Mouse (Mus musculus): ENCODE results near the gene Rfx4. TPM values are rescaled to one million over a fixed set of nuclear protein-coding genes. Genes with fewer than 3 reads are reported as not detected.

Rfx4 gene
- polyA plus RNA-seq, 1 experiment from 2014 or later, result not detected

GRCm38 (mm10) chr10:84785339-84785738 lies 29.5 kb downstream of the Rfx4 start:
- no peak overlapping the region for H3K27ac ChIP-seq (ENCODE audit: low read depth)
- DNase-seq (ENCODE audit: low spot score) (no peak), ATAC-seq (replicated peaks; ENCODE audit: low FRiP score, low TSS enrichment, low read depth) (no peak)
- H3K4me3 ChIP-seq (ENCODE audit: low read depth, low read length), result no peak overlapping the region
- no peak overlapping the region for H3K9ac ChIP-seq (ENCODE audit: low read length)
- no peaks in the 10 kb centered on the region for H3K27me3 ChIP-seq (replicated peaks; ENCODE audit: control insufficient read depth, insufficient read depth, low read length)
- H3K4me2 ChIP-seq (ENCODE audit: low read length), result no peak overlapping the region
- no peaks in the 10 kb centered on the region for H3K9me3 ChIP-seq (ENCODE audit: control insufficient read depth, low read length)
- H3K4me1 ChIP-seq (replicated peaks; ENCODE audit: control insufficient read depth, insufficient read depth, low read length), result no peaks in the 10 kb centered on the region
- no peaks in the 10 kb centered on the region for H3K36me3 ChIP-seq (ENCODE audit: control insufficient read depth, insufficient read depth, low read length)
- 49% methylated on average over 4 of the region's 4 CpGs for WGBS

DNA sequence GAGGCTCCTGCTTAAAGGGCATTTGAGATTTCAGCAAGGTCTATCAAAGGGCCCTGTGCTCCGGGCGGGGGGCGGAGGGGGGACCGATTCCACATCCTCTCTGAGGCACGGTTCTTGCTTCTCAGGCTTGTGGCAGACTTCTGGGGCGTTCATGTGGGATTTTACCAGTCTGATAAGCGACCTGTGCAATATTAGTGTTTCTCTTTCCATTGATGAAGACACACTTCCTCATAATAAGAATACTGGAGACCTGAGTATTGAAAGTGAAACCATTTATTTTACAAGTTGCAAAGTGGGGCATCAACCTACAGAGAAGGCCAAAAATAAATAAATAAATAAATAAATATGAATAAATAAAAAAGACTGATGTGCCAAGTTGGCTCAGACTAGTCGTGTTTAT lies 34.5 kb downstream of the Rfx4 start:
- Histone ChIP-seq H3K4me1 (replicated peaks; ENCODE audit: control insufficient read depth, insufficient read depth, low read length) (no peaks in the 10 kb centered on the region), H3K4me2 (ENCODE audit: low read length) (no peak overlapping the region), H3K4me3 (ENCODE audit: low read depth, low read length) (no peak overlapping the region), H3K27ac (ENCODE audit: low read depth) (no peak overlapping the region), H3K36me3 (ENCODE audit: control insufficient read depth, insufficient read depth, low read length) (no peaks in the 10 kb centered on the region), H3K9me3 (ENCODE audit: control insufficient read depth, low read length) (no peaks in the 10 kb centered on the region), H3K27me3 (replicated peaks; ENCODE audit: control insufficient read depth, insufficient read depth, low read length) (no peaks in the 10 kb centered on the region), H3K9ac (ENCODE audit: low read length) (no peak overlapping the region)
- ATAC-seq (replicated peaks; ENCODE audit: low FRiP score, low TSS enrichment, low read depth), result no peak
- DNase-seq (ENCODE audit: low spot score), result no peak
- WGBS, result 86% methylated on average over 8 of the region's 8 CpGs

- no peak overlapping the region for H3K4me3 ChIP-seq (ENCODE audit: low read depth, low read length)
- H3K4me2 ChIP-seq (ENCODE audit: low read length), result no peak overlapping the region
- no peaks in the 10 kb centered on the region for H3K36me3 ChIP-seq (ENCODE audit: control insufficient read depth, insufficient read depth, low read length)
- H3K9ac ChIP-seq (ENCODE audit: low read length), result no peak overlapping the region
- H3K27ac ChIP-seq (ENCODE audit: low read depth), result no peak overlapping the region
- no peaks in the 10 kb centered on the region for H3K4me1 ChIP-seq (replicated peaks; ENCODE audit: control insufficient read depth, insufficient read depth, low read length)
- ATAC-seq (replicated peaks; ENCODE audit: low FRiP score, low TSS enrichment, low read depth) (no peak), DNase-seq (ENCODE audit: low spot score) (no peak)
- no peaks in the 10 kb centered on the region for H3K27me3 ChIP-seq (replicated peaks; ENCODE audit: control insufficient read depth, insufficient read depth, low read length)
- no peaks in the 10 kb centered on the region for H3K9me3 ChIP-seq (ENCODE audit: control insufficient read depth, low read length)
- 85% methylated on average over 3 of the region's 3 CpGs for WGBS
These were observed 35.3 kb downstream of the Rfx4 start for GRCm38 (mm10) chr10:84791181-84791580.

DNA sequence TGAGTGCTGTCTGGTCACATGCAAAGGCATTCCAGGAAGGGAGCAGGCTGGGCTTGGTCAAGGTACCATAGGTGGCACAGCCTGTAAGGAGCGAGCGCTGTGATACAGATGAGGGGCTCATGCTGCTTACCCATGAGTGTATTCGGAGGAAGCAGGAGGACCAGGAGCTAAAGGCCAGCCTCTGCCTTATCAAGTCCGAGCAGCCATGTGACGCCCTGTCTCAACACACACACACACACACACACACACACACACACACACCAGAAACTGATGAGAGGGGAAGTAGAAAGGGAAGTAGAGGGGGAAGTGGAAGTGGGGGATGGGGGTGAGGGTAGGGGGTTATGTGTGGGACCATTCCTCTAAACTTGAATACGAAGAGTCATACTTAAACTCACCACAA lies 45.7 kb downstream of the Rfx4 start:
- Histone ChIP-seq H3K36me3 (ENCODE audit: control insufficient read depth, insufficient read depth, low read length) (no peaks in the 10 kb centered on the region), H3K4me3 (ENCODE audit: low read depth, low read length) (no peak overlapping the region), H3K9me3 (ENCODE audit: control insufficient read depth, low read length) (no peaks in the 10 kb centered on the region), H3K4me1 (replicated peaks; ENCODE audit: control insufficient read depth, insufficient read depth, low read length) (no peaks in the 10 kb centered on the region), H3K4me2 (ENCODE audit: low read length) (no peak overlapping the region), H3K27me3 (replicated peaks; ENCODE audit: control insufficient read depth, insufficient read depth, low read length) (no peaks in the 10 kb centered on the region), H3K27ac (ENCODE audit: low read depth) (no peak overlapping the region), H3K9ac (ENCODE audit: low read length) (no peak overlapping the region)
- WGBS, result 68% methylated on average over 6 of the region's 6 CpGs
- DNase-seq (ENCODE audit: low spot score) (no peak), ATAC-seq (replicated peaks; ENCODE audit: low FRiP score, low TSS enrichment, low read depth) (no peak)

DNA sequence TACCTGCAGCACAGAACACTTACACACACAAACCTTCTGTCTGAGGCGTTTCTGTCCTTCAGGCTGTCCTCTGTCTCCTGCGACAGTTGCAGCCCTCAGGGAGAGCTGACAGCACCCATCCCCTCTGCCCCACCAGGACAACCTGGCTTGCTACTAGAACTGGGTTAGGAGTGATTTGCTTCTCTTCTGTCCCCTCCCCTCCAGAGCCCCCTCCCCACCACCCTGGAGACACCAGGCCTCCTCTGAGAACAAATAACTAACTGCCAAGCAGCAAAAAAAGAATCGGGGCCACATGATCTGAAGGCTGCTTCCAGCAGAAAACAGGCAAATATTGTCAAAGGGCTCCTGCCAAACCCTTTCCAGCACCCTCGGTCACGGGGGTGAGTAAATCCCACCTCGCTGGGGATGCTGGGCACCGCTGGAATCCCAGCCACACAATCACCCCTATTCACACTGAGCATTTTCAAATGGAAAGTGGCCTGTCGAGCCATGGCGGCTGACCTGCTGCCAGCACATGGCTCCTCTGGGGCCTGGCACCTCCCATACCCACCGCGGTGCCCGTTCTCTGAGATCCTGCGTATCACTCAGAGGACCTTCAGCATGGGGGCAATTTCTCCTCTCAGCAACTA lies 47.5 kb downstream of the Rfx4 start:
- no peak overlapping the region for H3K9ac ChIP-seq (ENCODE audit: low read length)
- no peak overlapping the region for H3K27ac ChIP-seq (ENCODE audit: low read depth)
- no peaks in the 10 kb centered on the region for H3K9me3 ChIP-seq (ENCODE audit: control insufficient read depth, low read length)
- ATAC-seq (replicated peaks; ENCODE audit: low FRiP score, low TSS enrichment, low read depth) (no peak), DNase-seq (ENCODE audit: low spot score) (no peak)
- no peaks in the 10 kb centered on the region for H3K4me1 ChIP-seq (replicated peaks; ENCODE audit: control insufficient read depth, insufficient read depth, low read length)
- no peaks in the 10 kb centered on the region for H3K27me3 ChIP-seq (replicated peaks; ENCODE audit: control insufficient read depth, insufficient read depth, low read length)
- no peak overlapping the region for H3K4me2 ChIP-seq (ENCODE audit: low read length)
- 72% methylated on average over 13 of the region's 13 CpGs for WGBS
- no peak overlapping the region for H3K4me3 ChIP-seq (ENCODE audit: low read depth, low read length)
- H3K36me3 ChIP-seq (ENCODE audit: control insufficient read depth, insufficient read depth, low read length), result no peaks in the 10 kb centered on the region

DNA sequence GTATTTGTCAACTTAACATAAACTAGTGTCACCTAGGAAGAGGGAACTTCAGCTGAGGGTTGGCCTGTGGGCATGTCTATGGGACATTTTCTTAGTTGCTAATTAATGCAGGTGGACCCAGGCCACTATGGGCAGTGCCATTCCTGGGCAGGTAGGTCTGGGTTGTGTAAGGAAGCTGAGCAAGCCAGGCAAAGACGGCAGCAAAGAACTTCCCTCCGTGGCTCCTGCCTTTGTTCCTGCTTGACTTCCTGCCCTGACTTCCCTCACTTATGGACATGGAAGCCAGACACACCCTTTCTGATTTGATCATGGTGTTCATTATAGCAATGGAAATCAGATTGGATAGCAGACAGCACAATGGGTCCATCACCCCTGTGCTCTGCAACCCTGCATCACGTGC lies 49.7 kb downstream of the Rfx4 start:
- WGBS, result 77% methylated on average over 3 of the region's 3 CpGs
- no peak for DNase-seq (ENCODE audit: low spot score)

GRCm38 (mm10) chr10:84807206-84807605 lies 51.3 kb downstream of the Rfx4 start:
- no peaks in the 10 kb centered on the region for H3K27me3 ChIP-seq (replicated peaks; ENCODE audit: control insufficient read depth, insufficient read depth, low read length)
- H3K36me3 ChIP-seq (ENCODE audit: control insufficient read depth, insufficient read depth, low read length), result no peaks in the 10 kb centered on the region
- H3K4me3 ChIP-seq (ENCODE audit: low read depth, low read length), result no peak overlapping the region
- WGBS, result 88% methylated on average over 9 of the region's 9 CpGs
- no peak overlapping the region for H3K9ac ChIP-seq (ENCODE audit: low read length)
- no peak overlapping the region for H3K4me2 ChIP-seq (ENCODE audit: low read length)
- ATAC-seq (replicated peaks; ENCODE audit: low FRiP score, low TSS enrichment, low read depth) (no peak), DNase-seq (ENCODE audit: low spot score) (no peak)
- no peak overlapping the region for H3K27ac ChIP-seq (ENCODE audit: low read depth)
- no peaks in the 10 kb centered on the region for H3K9me3 ChIP-seq (ENCODE audit: control insufficient read depth, low read length)
- H3K4me1 ChIP-seq (replicated peaks; ENCODE audit: control insufficient read depth, insufficient read depth, low read length), result no peaks in the 10 kb centered on the region

More for the DNA sequence above, 49.7 kb downstream of the Rfx4 start:
- no peaks in the 10 kb centered on the region for H3K27me3 ChIP-seq (replicated peaks; ENCODE audit: control insufficient read depth, insufficient read depth, low read length)
- H3K9ac ChIP-seq (ENCODE audit: low read length), result no peak overlapping the region
- H3K9me3 ChIP-seq (ENCODE audit: control insufficient read depth, low read length), result no peaks in the 10 kb centered on the region
- H3K36me3 ChIP-seq (ENCODE audit: control insufficient read depth, insufficient read depth, low read length), result no peaks in the 10 kb centered on the region
- no peak overlapping the region for H3K27ac ChIP-seq (ENCODE audit: low read depth)
- H3K4me3 ChIP-seq (ENCODE audit: low read depth, low read length), result no peak overlapping the region
- H3K4me2 ChIP-seq (ENCODE audit: low read length), result no peak overlapping the region
- no peak for ATAC-seq (replicated peaks; ENCODE audit: low FRiP score, low TSS enrichment, low read depth)
- H3K4me1 ChIP-seq (replicated peaks; ENCODE audit: control insufficient read depth, insufficient read depth, low read length), result no peaks in the 10 kb centered on the region

GRCm38 (mm10) chr10:84810030-84810849 lies 54.4 kb downstream of the Rfx4 start:
- Histone ChIP-seq H3K4me1 (replicated peaks; ENCODE audit: control insufficient read depth, insufficient read depth, low read length) (no peaks in the 10 kb centered on the region), H3K4me2 (ENCODE audit: low read length) (no peak overlapping the region), H3K9me3 (ENCODE audit: control insufficient read depth, low read length) (no peaks in the 10 kb centered on the region), H3K4me3 (ENCODE audit: low read depth, low read length) (no peak overlapping the region), H3K9ac (ENCODE audit: low read length) (no peak overlapping the region), H3K27me3 (replicated peaks; ENCODE audit: control insufficient read depth, insufficient read depth, low read length) (no peaks in the 10 kb centered on the region), H3K36me3 (ENCODE audit: control insufficient read depth, insufficient read depth, low read length) (no peaks in the 10 kb centered on the region), H3K27ac (ENCODE audit: low read depth) (no peak overlapping the region)
- no peak for ATAC-seq (replicated peaks; ENCODE audit: low FRiP score, low TSS enrichment, low read depth)
- no peak for DNase-seq (ENCODE audit: low spot score)
- WGBS, result 75% methylated on average over 8 of the region's 8 CpGs
